Mouse (Mus musculus): ENCODE data around the gene Slc1a5.

DNA sequence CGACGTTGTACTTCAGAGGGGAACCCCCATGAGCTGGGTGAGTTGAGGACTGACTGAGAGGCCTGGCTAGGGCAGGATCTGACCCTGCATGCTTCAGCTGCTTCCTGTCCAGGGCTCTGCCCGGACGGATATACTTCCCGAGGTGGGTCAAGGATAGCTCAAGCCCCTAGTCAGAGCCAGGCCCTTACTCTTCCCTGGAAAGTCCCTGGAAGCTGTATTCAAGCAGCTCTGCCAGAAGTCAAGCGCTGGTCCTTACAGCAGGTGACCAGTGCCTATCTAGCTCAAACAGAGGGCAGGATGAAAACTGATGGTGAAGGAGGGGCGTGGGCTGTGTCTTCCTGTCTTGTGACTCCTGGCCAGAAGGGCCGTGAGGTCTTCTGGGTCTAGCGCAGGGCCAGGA, 49.3 kb downstream of the Slc1a5 start:
- TF ChIP-seq POLR2A (IDR thresholded peaks at IDR 0.05; ENCODE audit: low read depth, low read length) (no peak), CTCF (conservative IDR thresholded peaks at IDR 0.05; ENCODE audit: insufficient read depth, insufficient read length, low read depth, low read length) (no peak)

All from kidney, adult 2 months (tissue).